9 mouse cellular contexts compared by ENCODE assay signal in the genomic region with DNA sequence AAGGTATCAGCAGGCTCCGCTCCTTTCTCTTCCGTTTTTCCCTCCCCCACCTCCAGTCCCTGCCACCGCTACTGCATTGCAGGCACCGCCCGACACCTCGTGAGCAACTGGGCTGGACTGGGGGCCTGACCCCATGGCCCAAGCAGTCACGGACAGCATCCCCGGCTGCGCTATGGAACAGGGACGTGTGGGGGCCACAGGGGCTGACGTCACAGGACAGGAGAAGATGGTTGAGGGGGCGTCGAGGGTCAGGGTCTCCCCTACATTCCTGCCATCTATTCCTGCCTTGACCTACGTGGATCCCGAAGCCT. TPM values are rescaled to one million over a fixed set of nuclear protein-coding genes. Genes with fewer than 3 reads are reported as not detected.
DNase-seq lines count a peak whose midpoint lies in the region; ATAC-seq and TF ChIP-seq lines count a peak whose summit lies in the region.
"Had no signal": no experiment of that assay in that cellular context is flagged by ENCODE, and none has a peak within 500 bp of the region (broad histone marks: within the 10 kb centered on the region; RNA-seq: fewer than 3 reads in every experiment).

No protein-coding gene starts in this region.

- H3K9ac ChIP-seq in liver, adult 2 months (ENCODE audit: low read depth, low read length) = peak overlapping the region; percentile 71; the same call in 1 of the 2 replicates
- H3K9ac ChIP-seq in embryonic facial prominence, embryonic 14.5 days (ENCODE audit: low read depth, low read length) = peak overlapping the region; percentile 61; the same call in 1 of the 2 replicates
- peak overlapping the region; percentile 86 for H3K9ac ChIP-seq in hindbrain, postnatal 0 days (replicated peaks; ENCODE audit: low read length)

- H3K4me1 ChIP-seq in liver, adult 2 months (ENCODE audit: control insufficient read depth, insufficient read depth, low read length) = peaks cover 11% of the 10 kb centered on the region
- H3K4me1 ChIP-seq in embryonic facial prominence, embryonic 14.5 days (ENCODE audit: control insufficient read depth, insufficient read depth, low read length) = peaks cover 10% of the 10 kb centered on the region; the same call in 1 of the 2 replicates
- H3K4me1 ChIP-seq in hindbrain, postnatal 0 days (ENCODE audit: insufficient read depth, low read length) = peaks cover 13% of the 10 kb centered on the region; the same call in 1 of the 2 replicates

- ATAC-seq in embryonic facial prominence, embryonic 14.5 days (ENCODE audit: low read depth) = no peak
- no peak for ATAC-seq in hindbrain, postnatal 0 days

- peak overlapping the region; percentile 69; the same call in 1 of the 2 replicates for H3K4me3 ChIP-seq in liver, adult 2 months (ENCODE audit: insufficient read depth, low read depth, low read length)
- peak overlapping the region; percentile 49 for H3K4me3 ChIP-seq in embryonic facial prominence, embryonic 14.5 days (ENCODE audit: low read depth, low read length)
- H3K4me3 ChIP-seq in hindbrain, postnatal 0 days (ENCODE audit: low read length) = peak overlapping the region; percentile 69
- peak overlapping the region; percentile 53 for H3K4me3 ChIP-seq in myocyte

- WGBS in liver, adult 2 months = 6% methylated on average over 15 of the region's 15 CpGs
- WGBS in embryonic facial prominence, embryonic 14.5 days = 8% methylated on average over 7 of the region's 15 CpGs
- under 1% methylated on average over 15 of the region's 15 CpGs for WGBS in hindbrain, postnatal 0 days

- H3K36me3 ChIP-seq in liver, adult 2 months (ENCODE audit: control insufficient read depth, insufficient read depth, low read length) = no peaks in the 10 kb centered on the region
- H3K36me3 ChIP-seq in embryonic facial prominence, embryonic 14.5 days (ENCODE audit: control insufficient read depth, insufficient read depth, low read length) = peaks cover 6% of the 10 kb centered on the region; the same call in 1 of the 2 replicates
- no peaks in the 10 kb centered on the region for H3K36me3 ChIP-seq in hindbrain, postnatal 0 days (ENCODE audit: insufficient read depth, low read length)
- H3K36me3 ChIP-seq in myocyte (ENCODE audit: control insufficient read depth, insufficient read depth) = no peaks in the 10 kb centered on the region

- no peak for TF ChIP-seq CTCF in liver, adult 2 months (IDR thresholded peaks at IDR 0.05; ENCODE audit: low read depth, low read length)
- TF ChIP-seq CTCF in hindbrain, postnatal 0 days (IDR thresholded peaks at IDR 0.05; ENCODE audit: low read depth) = no peak

- H3K9me3 ChIP-seq in embryonic facial prominence, embryonic 14.5 days (ENCODE audit: control insufficient read depth, low read length) = no peaks in the 10 kb centered on the region
- H3K9me3 ChIP-seq in hindbrain, postnatal 0 days (ENCODE audit: low read length) = no peaks in the 10 kb centered on the region

- H3K4me2 ChIP-seq in embryonic facial prominence, embryonic 14.5 days (ENCODE audit: low read depth, low read length) = peak overlapping the region; percentile 83
- H3K4me2 ChIP-seq in hindbrain, postnatal 0 days (ENCODE audit: low read depth, low read length) = peak overlapping the region; percentile 67
- H3K4me2 ChIP-seq in myocyte (ENCODE audit: low read depth) = peak overlapping the region; percentile 95

- no peak overlapping the region for H3K27ac ChIP-seq in liver, adult 2 months (replicated peaks; ENCODE audit: insufficient read depth, low read depth, low read length)
- H3K27ac ChIP-seq in embryonic facial prominence, embryonic 14.5 days (replicated peaks; ENCODE audit: low read depth, low read length) = no peak overlapping the region
- peak overlapping the region; percentile 71 for H3K27ac ChIP-seq in hindbrain, postnatal 0 days

- no peaks in the 10 kb centered on the region for H3K79me2 ChIP-seq in liver, adult 2 months (ENCODE audit: control insufficient read depth, insufficient read depth, low read length)
- no peaks in the 10 kb centered on the region for H3K79me2 ChIP-seq in myocyte (ENCODE audit: control insufficient read depth, insufficient read depth)

- H3K27me3 ChIP-seq in liver, adult 2 months (ENCODE audit: control insufficient read depth, insufficient read depth, low read length) = peaks cover 16% of the 10 kb centered on the region
- peaks cover 62% of the 10 kb centered on the region for H3K27me3 ChIP-seq in embryonic facial prominence, embryonic 14.5 days (replicated peaks; ENCODE audit: control insufficient read depth, insufficient read depth, low read length)
- no peaks in the 10 kb centered on the region for H3K27me3 ChIP-seq in hindbrain, postnatal 0 days (ENCODE audit: insufficient read depth, low read length)
- H3K27me3 ChIP-seq in myocyte (ENCODE audit: control insufficient read depth, insufficient read depth, insufficient read length) = no peaks in the 10 kb centered on the region

- DNase-seq in liver, adult 2 months (ENCODE audit: extremely low read depth, low read depth, low spot score) = no peak
- no peak for DNase-seq in liver
- no peak for DNase-seq in embryonic facial prominence, embryonic 14.5 days (ENCODE audit: low spot score)
- no peak for DNase-seq in hindbrain, postnatal 0 days (ENCODE audit: low spot score)
- no peak for DNase-seq in right cerebral cortex, postnatal 36 days (ENCODE audit: low spot score in 2 of 2)
- DNase-seq in thymus, postnatal 10 days (ENCODE audit: low spot score in 2 of 2) = no peak
- DNase-seq in adrenal gland, adult 2 months = no peak
- DNase-seq: adrenal gland, adult 8-10 months had no signal

- peak overlapping the region; percentile 57 for H3ac ChIP-seq in myocyte (ENCODE audit: control insufficient read depth, insufficient read length)

- no peak for TF ChIP-seq POLR2A in liver, adult 2 months (IDR thresholded peaks at IDR 0.05; ENCODE audit: extremely low read depth, insufficient read depth, low read length)
- peak; percentile 14 for TF ChIP-seq POLR2A in myocyte (IDR thresholded peaks at IDR 0.05; ENCODE audit: insufficient read length, low read depth)

TF ChIP-seq in myocyte, 11 proteins besides CTCF, POLR2A, EP300 and RAD21:
- TF ChIP-seq MYOD1 (IDR thresholded peaks at IDR 0.05; ENCODE audit: control insufficient read depth in 1 of 3, insufficient read length in 2 of 3, low read depth in 2 of 3) (peak in 1 of 3 experiments; percentile 0), POLR2AphosphoS2 (IDR thresholded peaks at IDR 0.05; ENCODE audit: insufficient read length, low read depth) (no peak), USF1 (IDR thresholded peaks at IDR 0.05; ENCODE audit: low read depth) (no peak), MYOG (IDR thresholded peaks at IDR 0.05; ENCODE audit: control insufficient read depth in 1 of 3, insufficient read depth in 1 of 3, insufficient read length in 2 of 3, low read depth in 2 of 3) (peak in 1 of 3 experiments; percentile 26)

RNA-seq across cellular contexts. Expression of a gene that starts 0.5 kb away (rescaled TPM):
- under 0.01 TPM in 2 replicates for total RNA-seq in liver, adult 2 months (2014; rRNA removed)
- 0.24 and 0.26 TPM in 2 replicates for polyA plus RNA-seq in liver, adult 2 months (2012; rRNA removed)
- 2.6 and 3.0 TPM in 2 replicates for polyA plus RNA-seq in embryonic facial prominence, embryonic 14.5 days (2014; fragmentation: Nextera tagmentation; extraction: Ambion mirVana)
- 68.9 and 76.6 TPM in 2 replicates for total RNA-seq in hindbrain, postnatal 0 days (2014; rRNA removed)
- 61.0 and 71.5 TPM in 2 replicates for polyA plus RNA-seq in hindbrain, postnatal 0 days (2015; fragmentation: Nextera tagmentation; extraction: Ambion mirVana)
- polyA plus RNA-seq in myocyte (2012; fragmentation: generic; extraction: Trizol) = 10.1 TPM
- total RNA-seq in adrenal gland, adult 2 months (2021) = 1 to 10 TPM; 1.2 to 2.9 TPM
- polyA plus RNA-seq in adrenal gland, adult 2 months (2012; rRNA removed) = 4.8 and 5.0 TPM in 2 replicates

RNA-seq across cellular contexts. Expression of a gene that starts 3.5 kb away (rescaled TPM):
- total RNA-seq in liver, adult 2 months (2014; rRNA removed) = 79.3 and 85.7 TPM in 2 replicates
- 188 and 215 TPM in 2 replicates for polyA plus RNA-seq in liver, adult 2 months (2012; rRNA removed)
- polyA plus RNA-seq in embryonic facial prominence, embryonic 14.5 days (2014; fragmentation: Nextera tagmentation; extraction: Ambion mirVana) = 137 and 140 TPM in 2 replicates
- total RNA-seq in hindbrain, postnatal 0 days (2014; rRNA removed) = 59.7 and 69.0 TPM in 2 replicates
- 66.6 and 68.0 TPM in 2 replicates for polyA plus RNA-seq in hindbrain, postnatal 0 days (2015; fragmentation: Nextera tagmentation; extraction: Ambion mirVana)
- polyA plus RNA-seq in myocyte (2012; fragmentation: generic; extraction: Trizol) = 115 TPM
- 10 to 100 TPM; 69.5 to 82.3 TPM for total RNA-seq in adrenal gland, adult 2 months (2021)
- polyA plus RNA-seq in adrenal gland, adult 2 months (2012; rRNA removed) = 135 and 147 TPM in 2 replicates

RNA-seq across cellular contexts. Expression of a gene that starts 13.5 kb away (rescaled TPM):
- not detected in 2 replicates for total RNA-seq in liver, adult 2 months (2014; rRNA removed)
- polyA plus RNA-seq in liver, adult 2 months (2012; rRNA removed) = 0.12 and 0.19 TPM in 2 replicates
- polyA plus RNA-seq in embryonic facial prominence, embryonic 14.5 days (2014; fragmentation: Nextera tagmentation; extraction: Ambion mirVana) = 36.0 and 45.8 TPM in 2 replicates
- 549 and 573 TPM in 2 replicates for total RNA-seq in hindbrain, postnatal 0 days (2014; rRNA removed)
- polyA plus RNA-seq in hindbrain, postnatal 0 days (2015; fragmentation: Nextera tagmentation; extraction: Ambion mirVana) = 358 and 397 TPM in 2 replicates
- polyA plus RNA-seq in myocyte (2012; fragmentation: generic; extraction: Trizol) = 1.6 TPM
- total RNA-seq in adrenal gland, adult 2 months (2021) = 1 to 10 TPM; 1.2 to 2.4 TPM
- polyA plus RNA-seq in adrenal gland, adult 2 months (2012; rRNA removed) = 7.1 and 13.2 TPM in 2 replicates

RNA-seq across cellular contexts. Expression of a gene that starts 16.9 kb away (rescaled TPM):
- total RNA-seq in liver, adult 2 months (2014; rRNA removed) = 0.18 and 0.54 TPM in 2 replicates
- 0.57 and 0.98 TPM in 2 replicates for polyA plus RNA-seq in liver, adult 2 months (2012; rRNA removed)
- polyA plus RNA-seq in embryonic facial prominence, embryonic 14.5 days (2014; fragmentation: Nextera tagmentation; extraction: Ambion mirVana) = 138 and 146 TPM in 2 replicates
- 15.4 and 16.4 TPM in 2 replicates for total RNA-seq in hindbrain, postnatal 0 days (2014; rRNA removed)
- polyA plus RNA-seq in hindbrain, postnatal 0 days (2015; fragmentation: Nextera tagmentation; extraction: Ambion mirVana) = 10.7 and 12.5 TPM in 2 replicates
- 10.4 TPM for polyA plus RNA-seq in myocyte (2012; fragmentation: generic; extraction: Trizol)
- total RNA-seq in adrenal gland, adult 2 months (2021) = 10 to 100 TPM; 10.4 to 19.8 TPM
- polyA plus RNA-seq in adrenal gland, adult 2 months (2012; rRNA removed) = 23.4 and 24.1 TPM in 2 replicates

RNA-seq across cellular contexts. Expression of a gene that starts 22.1 kb away (rescaled TPM):
- total RNA-seq in liver, adult 2 months (2014; rRNA removed) = 82.1 and 98.7 TPM in 2 replicates
- polyA plus RNA-seq in liver, adult 2 months (2012; rRNA removed) = 165 and 169 TPM in 2 replicates
- 225 and 254 TPM in 2 replicates for polyA plus RNA-seq in embryonic facial prominence, embryonic 14.5 days (2014; fragmentation: Nextera tagmentation; extraction: Ambion mirVana)
- 272 and 291 TPM in 2 replicates for total RNA-seq in hindbrain, postnatal 0 days (2014; rRNA removed)
- polyA plus RNA-seq in hindbrain, postnatal 0 days (2015; fragmentation: Nextera tagmentation; extraction: Ambion mirVana) = 229 and 230 TPM in 2 replicates
- polyA plus RNA-seq in myocyte (2012; fragmentation: generic; extraction: Trizol) = 203 TPM
- 100 to 1,000 TPM; 166 to 194 TPM for total RNA-seq in adrenal gland, adult 2 months (2021)
- polyA plus RNA-seq in adrenal gland, adult 2 months (2012; rRNA removed) = 335 and 337 TPM in 2 replicates
